Mouse (Mus musculus) kidney, adult 2 months (tissue): ENCODE data around the gene Myh6.

Source experiments
- CTCF ChIP-seq: fragments of 200-500 bp; conservative IDR thresholded peaks from 2 replicates; pipeline ENCODE4 v1.5.1; 2011; ENCODE audit warnings: low read depth, mild to moderate bottlenecking, control low read depth, low read length, moderate library complexity, mixed read lengths; ENCODE audit not compliant: insufficient read depth, insufficient read length
- POLR2A ChIP-seq: fragments of 200-500 bp; IDR thresholded peaks from one replicate; pipeline ENCODE4 v1.6.1; 2011; ENCODE audit warnings: low read depth, low read length, control low read depth

GRCm38 (mm10) chr14:54976633-54977032 lies 9.9 kb upstream of the Myh6 start, which contains the start of gene Gm17428:
- TF ChIP-seq POLR2A, result no peak
- TF ChIP-seq CTCF, result no peak
